Mouse (Mus musculus) liver, embryonic 14.5 days (tissue): ENCODE measurements at regions not wholly inside any gene's neighbourhood (a gene's known extent, or its start where the extent isn't known, plus 50 kb on each side); places are given as distances from the start of the nearest gene placed in this dataset.

Experiments
- ATAC-seq: fragments of 200-750 bp; cut with Nextera tagmentation; 2 replicates; pipeline ENCODE4 v1.8.0; 2017; ENCODE audit warnings: moderate number of reproducible peaks, mild to moderate bottlenecking, moderate library complexity; ENCODE audit not compliant: insufficient read depth
- DNase-seq, 3 experiments: peaks; one replicate each; pipeline ENCODE4 v3.0.0-alpha.2; 2012 to 2013; ENCODE audit warnings: low read depth in 3 of 3, low spot score in 3 of 3
- H3K27ac ChIP-seq: fragments of 300-500 bp; sonication (generic); 2 replicates; pipeline ENCODE4 v1.5.1; 2014; ENCODE audit warnings: moderate library complexity, mild to moderate bottlenecking, control low read depth, inconsistent platforms
- H3K27me3 ChIP-seq: fragments of 300-500 bp; sonication (generic); 2 replicates; pipeline ENCODE4 v1.6.1; 2014; ENCODE audit warnings: mild to moderate bottlenecking, low read length, moderate library complexity; ENCODE audit not compliant: control insufficient read depth, insufficient read depth
- H3K36me3 ChIP-seq: fragments of 300-500 bp; sonication (generic); replicated peaks from 2 replicates; pipeline ENCODE4 v1.6.1; 2014; ENCODE audit warnings: low read depth; ENCODE audit not compliant: control insufficient read depth, insufficient read depth
- H3K4me1 ChIP-seq, 2 experiments: fragments of 200-500 bp in 1 of 2; fragments of 300-500 bp in 1 of 2; sonication (generic) in 1 of 2; replicated peaks; 2 replicates each; pipeline ENCODE4 v1.6.1; 2012 to 2014; ENCODE audit warnings: antibody characterized with exemption in 1 of 2, inconsistent platforms in 1 of 2, low read length in 1 of 2; ENCODE audit not compliant: control insufficient read depth in 2 of 2, insufficient read depth in 2 of 2
- H3K4me2 ChIP-seq: fragments of 300-500 bp; sonication (generic); 2 replicates; pipeline ENCODE4 v1.6.1; 2014; ENCODE audit warnings: low read depth, mild to moderate bottlenecking, control low read depth, moderate library complexity
- H3K4me3 ChIP-seq, 2 experiments: fragments of 200-500 bp in 1 of 2; fragments of 300-500 bp in 1 of 2; sonication (generic) in 1 of 2; 2 replicates each; pipeline ENCODE4 v1.5.1; 2012 to 2014; ENCODE audit warnings: low read depth in 2 of 2, low read length in 2 of 2, mild to moderate bottlenecking in 2 of 2, control low read depth in 1 of 2, inconsistent platforms in 1 of 2, moderate library complexity in 1 of 2; ENCODE audit not compliant: insufficient read depth in 1 of 2
- H3K9ac ChIP-seq: fragments of 300-500 bp; sonication (generic); replicated peaks from 2 replicates; pipeline ENCODE4 v1.6.1; 2014; ENCODE audit warnings: mild to moderate bottlenecking, control low read depth, moderate library complexity
- H3K9me3 ChIP-seq: fragments of 300-500 bp; sonication (generic); 2 replicates; pipeline ENCODE4 v1.6.1; 2016; ENCODE audit warnings: low read length, mixed read lengths; ENCODE audit not compliant: control insufficient read depth
- CTCF ChIP-seq: IDR thresholded peaks from 2 replicates; pipeline ENCODE4 v1.5.1; 2016; ENCODE audit warnings: antibody characterized with exemption, low read depth, control low read depth
- EP300 ChIP-seq: IDR thresholded peaks from 2 replicates; pipeline ENCODE4 v1.6.1; 2016; ENCODE audit warnings: antibody characterized with exemption, low read depth
- WGBS: fragments of 180-500 bp; shearing (Covaris S2); extraction: QIAGEN DNeasy Blood & Tissue Kit; methylation state at CpG from one replicate; pipeline ENCODE4 v1.1.7; 2014; ENCODE audit not compliant: insufficient replicate concordance; 5-methylcytosine and 5-hydroxymethylcytosine counted together

- H3K27ac ChIP-seq: no peak overlapping the region
- no peak for TF ChIP-seq CTCF
- H3K27me3 ChIP-seq: no peaks in the 10 kb centered on the region
- no peaks in the 10 kb centered on the region for H3K4me1 ChIP-seq
- H3K4me2 ChIP-seq: no peak overlapping the region
- DNase-seq (no peak), ATAC-seq (no peak)
- no peak overlapping the region for H3K9ac ChIP-seq
- no peak overlapping the region for H3K4me3 ChIP-seq
- no peaks in the 10 kb centered on the region for H3K36me3 ChIP-seq
- WGBS: 67% methylated on average over 1 of the region's 1 CpGs
- no peaks in the 10 kb centered on the region for H3K9me3 ChIP-seq
These were observed 171.1 kb upstream of the Cpeb2 start for GRCm38 (mm10) chr5:43061797-43062391.

GRCm38 (mm10) chr5:43062499-43062898 lies 170.5 kb upstream of the Cpeb2 start:
- H3K9ac ChIP-seq: no peak overlapping the region
- H3K9me3 ChIP-seq: no peaks in the 10 kb centered on the region
- no peaks in the 10 kb centered on the region for H3K36me3 ChIP-seq
- TF ChIP-seq EP300 (no peak), CTCF (no peak)
- DNase-seq (no peak), ATAC-seq (no peak)
- H3K4me3 ChIP-seq: no peak overlapping the region
- H3K27ac ChIP-seq: no peak overlapping the region
- H3K27me3 ChIP-seq: no peaks in the 10 kb centered on the region
- no peak overlapping the region for H3K4me2 ChIP-seq
- H3K4me1 ChIP-seq: no peaks in the 10 kb centered on the region
- 45% methylated on average over 1 of the region's 1 CpGs for WGBS

GRCm38 (mm10) chr5:43063386-43063785 lies 169.6 kb upstream of the Cpeb2 start:
- H3K27ac ChIP-seq: no peak overlapping the region
- H3K9ac ChIP-seq: no peak overlapping the region
- no peaks in the 10 kb centered on the region for H3K4me1 ChIP-seq
- DNase-seq (no peak), ATAC-seq (no peak)
- no peaks in the 10 kb centered on the region for H3K9me3 ChIP-seq
- no peak overlapping the region for H3K4me2 ChIP-seq
- no peak for TF ChIP-seq CTCF
- TF ChIP-seq EP300: no peak
- no peaks in the 10 kb centered on the region for H3K27me3 ChIP-seq
- H3K4me3 ChIP-seq: no peak overlapping the region
- 57% methylated on average over 8 of the region's 8 CpGs for WGBS
- no peaks in the 10 kb centered on the region for H3K36me3 ChIP-seq

GRCm38 (mm10) chr5:43071541-43071940 lies 161.4 kb upstream of the Cpeb2 start:
- Histone ChIP-seq H3K4me1 (no peaks in the 10 kb centered on the region), H3K9ac (no peak overlapping the region), H3K9me3 (no peaks in the 10 kb centered on the region), H3K4me3 (no peak overlapping the region), H3K27ac (no peak overlapping the region), H3K4me2 (no peak overlapping the region), H3K36me3 (no peaks in the 10 kb centered on the region), H3K27me3 (no peaks in the 10 kb centered on the region)
- ATAC-seq (no peak), DNase-seq (no peak)
- TF ChIP-seq CTCF (no peak), EP300 (no peak)
- whole genome bisulfite sequencing: 70% methylated on average over 3 of the region's 3 CpGs

DNA sequence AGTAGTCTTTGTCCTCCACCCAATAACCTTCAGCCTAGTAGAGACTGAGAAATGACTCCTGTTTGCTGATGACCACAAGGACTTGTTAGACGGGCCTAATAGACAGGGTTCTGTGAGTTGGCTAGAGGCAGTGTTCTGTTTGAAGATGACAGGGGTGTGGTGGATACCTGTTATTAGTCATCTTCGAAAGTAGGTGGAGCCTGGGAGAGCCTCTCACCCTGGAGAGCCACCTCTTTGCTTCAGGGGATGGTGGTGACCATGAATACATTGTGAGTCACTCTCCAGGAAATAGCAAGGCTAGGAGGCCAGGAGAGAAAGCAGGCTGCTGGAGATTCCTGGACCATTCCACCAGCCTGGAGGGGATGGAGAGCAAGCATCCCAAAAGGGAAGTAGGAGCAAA lies 160.6 kb upstream of the Cpeb2 start:
- Histone ChIP-seq H3K4me3 (no peak overlapping the region), H3K4me2 (no peak overlapping the region), H3K27me3 (no peaks in the 10 kb centered on the region), H3K27ac (no peak overlapping the region), H3K36me3 (no peaks in the 10 kb centered on the region), H3K4me1 (no peaks in the 10 kb centered on the region), H3K9me3 (no peaks in the 10 kb centered on the region), H3K9ac (no peak overlapping the region)
- WGBS: 44% methylated on average over 2 of the region's 2 CpGs
- ATAC-seq: no peak
- TF ChIP-seq CTCF: no peak
- no peak for TF ChIP-seq EP300
- DNase-seq: no peak
